Comparison of ENCODE assay signal across 28 mouse cellular contexts in the genomic region with DNA sequence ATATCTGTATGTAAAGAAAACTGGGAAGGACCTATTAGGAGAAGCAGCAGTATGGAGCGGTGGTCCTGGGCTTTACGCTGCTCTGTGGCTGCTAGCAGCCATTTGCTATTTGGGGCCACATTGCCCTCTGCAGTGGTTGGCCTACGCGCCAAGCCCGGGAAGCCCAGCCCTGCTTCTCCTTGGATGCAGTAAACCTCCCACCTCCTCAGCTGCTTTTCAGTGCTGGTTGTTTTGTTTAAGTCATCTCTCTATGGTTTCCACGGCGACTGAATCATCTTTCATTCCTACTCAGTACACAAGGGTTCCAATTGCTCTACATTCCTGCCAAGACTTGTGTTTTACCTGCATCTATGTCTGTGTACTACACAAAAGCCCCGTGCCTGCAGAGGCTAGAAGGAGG. TPM values are rescaled to one million over a fixed set of nuclear protein-coding genes. Genes with fewer than 3 reads are reported as not detected.
DNase-seq lines count a peak whose midpoint lies in the region; ATAC-seq and TF ChIP-seq lines count a peak whose summit lies in the region.
"Had no signal": no experiment of that assay in that cellular context is flagged by ENCODE, and none has a peak within 500 bp of the region (broad histone marks: within the 10 kb centered on the region; RNA-seq: fewer than 3 reads in every experiment).

No protein-coding gene starts in this region.

- no peak overlapping the region for H3K27ac ChIP-seq in forebrain, postnatal 0 days (ENCODE audit: low read depth, low read length)
- no peak overlapping the region for H3K27ac ChIP-seq in forebrain, embryonic 10.5 days
- H3K27ac ChIP-seq in midbrain, embryonic 14.5 days (replicated peaks; ENCODE audit: low read depth, low read length): no peak overlapping the region
- H3K27ac ChIP-seq in hindbrain, postnatal 0 days: no peak overlapping the region
- H3K27ac ChIP-seq: embryonic facial prominence, embryonic 13.5 days; forebrain, embryonic 13.5 days; heart, embryonic 13.5 days; hindbrain, embryonic 10.5 days; kidney, postnatal 0 days; limb, embryonic 12.5 days; liver, embryonic 15.5 days; midbrain, embryonic 12.5 days; neural tube, embryonic 13.5 days had no signal

- no peak overlapping the region for H3K4me3 ChIP-seq in forebrain, postnatal 0 days (ENCODE audit: low read depth, low read length)
- H3K4me3 ChIP-seq in forebrain, embryonic 10.5 days: no peak overlapping the region
- no peak overlapping the region for H3K4me3 ChIP-seq in midbrain, embryonic 14.5 days (replicated peaks; ENCODE audit: low read depth, low read length)
- no peak overlapping the region for H3K4me3 ChIP-seq in hindbrain, postnatal 0 days (ENCODE audit: low read length)
- H3K4me3 ChIP-seq: embryonic facial prominence, embryonic 13.5 days; erythroblast, embryonic 14.5 days; forebrain, embryonic 13.5 days; heart, embryonic 13.5 days; hindbrain, embryonic 10.5 days; limb, embryonic 12.5 days; liver, embryonic 15.5 days; megakaryocyte, embryonic 14.5 days; midbrain, embryonic 12.5 days; neural tube, embryonic 13.5 days had no signal

- TF ChIP-seq CTCF in forebrain, postnatal 0 days (IDR thresholded peaks at IDR 0.05; ENCODE audit: low read depth): no peak
- no peak for TF ChIP-seq CTCF in hindbrain, postnatal 0 days (IDR thresholded peaks at IDR 0.05; ENCODE audit: low read depth)

- no peak overlapping the region for H3K9ac ChIP-seq in forebrain, postnatal 0 days
- no peak overlapping the region for H3K9ac ChIP-seq in midbrain, embryonic 14.5 days (replicated peaks; ENCODE audit: low read length)
- H3K9ac ChIP-seq in hindbrain, postnatal 0 days (replicated peaks; ENCODE audit: low read length): no peak overlapping the region
- H3K9ac ChIP-seq: embryonic facial prominence, embryonic 13.5 days; forebrain, embryonic 13.5 days; heart, embryonic 13.5 days; limb, embryonic 12.5 days; liver, embryonic 15.5 days; midbrain, embryonic 12.5 days; neural tube, embryonic 13.5 days had no signal

- no peaks in the 10 kb centered on the region for H3K27me3 ChIP-seq in forebrain, postnatal 0 days (ENCODE audit: insufficient read depth, low read length)
- no peaks in the 10 kb centered on the region for H3K27me3 ChIP-seq in forebrain, embryonic 10.5 days (ENCODE audit: poor library complexity, severe bottlenecking)
- no peaks in the 10 kb centered on the region for H3K27me3 ChIP-seq in midbrain, embryonic 14.5 days (ENCODE audit: control insufficient read depth, insufficient read depth, low read length)
- no peaks in the 10 kb centered on the region for H3K27me3 ChIP-seq in hindbrain, postnatal 0 days (ENCODE audit: insufficient read depth, low read length)
- H3K27me3 ChIP-seq: embryonic facial prominence, embryonic 13.5 days; forebrain, embryonic 13.5 days; heart, embryonic 13.5 days; limb, embryonic 12.5 days; liver, embryonic 15.5 days; megakaryocyte, embryonic 14.5 days; midbrain, embryonic 12.5 days; neural tube, embryonic 13.5 days had no signal

- no peak overlapping the region for H3K4me2 ChIP-seq in forebrain, postnatal 0 days (ENCODE audit: low read depth)
- no peak overlapping the region for H3K4me2 ChIP-seq in midbrain, embryonic 14.5 days (ENCODE audit: low read length)
- no peak overlapping the region for H3K4me2 ChIP-seq in hindbrain, postnatal 0 days (ENCODE audit: low read depth, low read length)
- H3K4me2 ChIP-seq: embryonic facial prominence, embryonic 13.5 days; forebrain, embryonic 13.5 days; heart, embryonic 13.5 days; limb, embryonic 12.5 days; liver, embryonic 15.5 days; midbrain, embryonic 12.5 days; neural tube, embryonic 13.5 days had no signal

- H3K4me1 ChIP-seq in forebrain, postnatal 0 days (ENCODE audit: insufficient read depth): no peaks in the 10 kb centered on the region
- 0 out of 2 replicates have a peak, but pooled peaks cover 3% of the 10 kb centered on the region for H3K4me1 ChIP-seq in forebrain, embryonic 10.5 days
- H3K4me1 ChIP-seq in midbrain, embryonic 14.5 days (ENCODE audit: control insufficient read depth, insufficient read depth, low read length): no peaks in the 10 kb centered on the region
- H3K4me1 ChIP-seq in hindbrain, postnatal 0 days (ENCODE audit: insufficient read depth, low read length): no peaks in the 10 kb centered on the region
- H3K4me1 ChIP-seq: hindbrain, embryonic 10.5 days; limb, embryonic 12.5 days; liver, embryonic 15.5 days; midbrain, embryonic 12.5 days; neural tube, embryonic 13.5 days had no signal

- no peak for DNase-seq in forebrain, postnatal 0 days
- no peak for DNase-seq in forebrain, embryonic 10.5 days (ENCODE audit: extremely low spot score, low spot score)
- peak; percentile 50 for DNase-seq in right cerebral cortex, adult 18-20 months
- DNase-seq in right cerebral cortex, postnatal 14 days: no peak
- peak; percentile 81 for DNase-seq in brain, adult 2 months (ENCODE audit: low read depth, low spot score)
- DNase-seq in midbrain, embryonic 14.5 days: no peak
- DNase-seq in hindbrain, postnatal 0 days (ENCODE audit: low spot score): no peak
- DNase-seq: adrenal gland, adult 8-10 months; cerebellum, adult 11 months; cerebellum, adult 9-11 months; embryo, embryonic 11 days; heart, postnatal 10 days; kidney, adult 8-10 months; kidney, postnatal 4 days; lung, postnatal 4 days; retina, postnatal 1 day had no signal

- H3K9me3 ChIP-seq in forebrain, postnatal 0 days (ENCODE audit: low read length): no peaks in the 10 kb centered on the region
- H3K9me3 ChIP-seq in forebrain, embryonic 10.5 days: no peaks in the 10 kb centered on the region
- H3K9me3 ChIP-seq in midbrain, embryonic 14.5 days (ENCODE audit: control insufficient read depth, low read length): no peaks in the 10 kb centered on the region
- H3K9me3 ChIP-seq in hindbrain, postnatal 0 days (ENCODE audit: low read length): no peaks in the 10 kb centered on the region
- H3K9me3 ChIP-seq: embryonic facial prominence, embryonic 13.5 days; forebrain, embryonic 13.5 days; heart, embryonic 13.5 days; hindbrain, embryonic 10.5 days; limb, embryonic 12.5 days; liver, embryonic 15.5 days; megakaryocyte, embryonic 14.5 days; midbrain, embryonic 12.5 days; neural tube, embryonic 13.5 days had no signal

- WGBS in forebrain, postnatal 0 days: 72% methylated on average over 8 of the region's 8 CpGs
- 89% methylated on average over 8 of the region's 8 CpGs for WGBS in forebrain, embryonic 10.5 days
- 86% methylated on average over 8 of the region's 8 CpGs for WGBS in midbrain, embryonic 14.5 days
- WGBS in hindbrain, postnatal 0 days: 73% methylated on average over 8 of the region's 8 CpGs

- peak; percentile 34; the same call in 1 of the 2 replicates for ATAC-seq in forebrain, postnatal 0 days
- ATAC-seq in midbrain, embryonic 14.5 days (ENCODE audit: low FRiP score, low TSS enrichment): no peak
- ATAC-seq in hindbrain, postnatal 0 days: no peak
- ATAC-seq: forebrain, embryonic 13.5 days; intestine, embryonic 16.5 days had no signal

- H3K36me3 ChIP-seq in forebrain, postnatal 0 days (ENCODE audit: insufficient read depth): peaks cover 46% of the 10 kb centered on the region
- H3K36me3 ChIP-seq in forebrain, embryonic 10.5 days (replicated peaks): peaks cover 22% of the 10 kb centered on the region
- H3K36me3 ChIP-seq in midbrain, embryonic 14.5 days (ENCODE audit: control insufficient read depth, insufficient read depth, low read length): peaks cover 62% of the 10 kb centered on the region
- H3K36me3 ChIP-seq in hindbrain, postnatal 0 days (ENCODE audit: insufficient read depth, low read length): peaks cover 46% of the 10 kb centered on the region

RNA-seq across cellular contexts. Expression of a gene that starts 24.0 kb away (rescaled TPM):
- total RNA-seq in forebrain, postnatal 0 days (2014; rRNA removed): 151 and 183 TPM in 2 replicates
- 249 and 263 TPM in 2 replicates for polyA plus RNA-seq in forebrain, postnatal 0 days (2015; fragmentation: Nextera tagmentation; extraction: Ambion mirVana)
- polyA plus RNA-seq in forebrain, embryonic 10.5 days (2016; fragmentation: Nextera tagmentation; extraction: Ambion mirVana): 205 and 209 TPM in 2 replicates
- polyA plus RNA-seq in midbrain, embryonic 14.5 days (2014; fragmentation: Nextera tagmentation; extraction: Ambion mirVana): 242 and 245 TPM in 2 replicates
- 123 and 135 TPM in 2 replicates for total RNA-seq in hindbrain, postnatal 0 days (2014; rRNA removed)
- polyA plus RNA-seq in hindbrain, postnatal 0 days (2015; fragmentation: Nextera tagmentation; extraction: Ambion mirVana): 292 and 295 TPM in 2 replicates

RNA-seq across cellular contexts. Expression of a gene that starts 50.8 kb away (rescaled TPM):
- 34.0 and 36.0 TPM in 2 replicates for total RNA-seq in forebrain, postnatal 0 days (2014; rRNA removed)
- polyA plus RNA-seq in forebrain, postnatal 0 days (2015; fragmentation: Nextera tagmentation; extraction: Ambion mirVana): 38.6 and 45.1 TPM in 2 replicates
- 15.5 and 17.0 TPM in 2 replicates for polyA plus RNA-seq in forebrain, embryonic 10.5 days (2016; fragmentation: Nextera tagmentation; extraction: Ambion mirVana)
- polyA plus RNA-seq in midbrain, embryonic 14.5 days (2014; fragmentation: Nextera tagmentation; extraction: Ambion mirVana): 48.4 and 57.1 TPM in 2 replicates
- 24.5 and 36.3 TPM in 2 replicates for total RNA-seq in hindbrain, postnatal 0 days (2014; rRNA removed)
- 55.5 and 57.4 TPM in 2 replicates for polyA plus RNA-seq in hindbrain, postnatal 0 days (2015; fragmentation: Nextera tagmentation; extraction: Ambion mirVana)

Comparison
In these comparisons a context has a peak if more than half of its experiments do, and no peak if none do; other contexts are left out.
1. DNase-seq: peak in right cerebral cortex, adult 18-20 months (single experiment) and brain, adult 2 months (single experiment); none in forebrain, postnatal 0 days (single experiment), forebrain, embryonic 10.5 days (single experiment), right cerebral cortex, postnatal 14 days (single experiment), midbrain, embryonic 14.5 days (single experiment) and hindbrain, postnatal 0 days (single experiment).